Mouse (Mus musculus) central nervous system, embryonic 14 days (tissue): Measurements from ENCODE around the gene Gm4491. TPM values are rescaled to one million over a fixed set of nuclear protein-coding genes. Genes with fewer than 3 reads are reported as not detected.

Source experiments
- polyA plus RNA-seq: library from polyadenylated mRNA; depleted of rRNA; stranded (reverse); fragments of >200 nt; gene quantifications from 2 replicates; pipeline ENCODE4 v1.2.3, GENCODE M21; 2012; rRNA removed

Gm4491 gene
- polyA plus RNA-seq, result 0.04 and 0.07 TPM in 2 replicates

GRCm38 (mm10) chr14:57115823-57116544, at the start of gene Gm4491:
TSS of gene Gm4491 (minus strand) at chr14:57115883.

GRCm38 (mm10) chr14:57133161-57133661, 17.5 kb upstream of the Gm4491 start, which contains the start of gene Gjb6:
TSS of gene Gjb6 (minus strand) at chr14:57133611.

GRCm38 (mm10) chr14:57104106-57105023, 11.3 kb downstream of the Gm4491 start, which contains the start of gene Gjb2:
TSS of gene Gjb2 (minus strand) at chr14:57104702.

Other genes with a start within 250 kb of the Gm4491 start
- 69.8 and 80.7 TPM in 2 replicates for gene Zmym2, start 229.2 kb downstream of the Gm4491 start, polyA plus RNA-seq
- 0.34 and 1.1 TPM in 2 replicates for gene Gja3, start 57.8 kb downstream of the Gm4491 start, polyA plus RNA-seq
- gene Gjb2, start 11.2 kb downstream of the Gm4491 start, polyA plus RNA-seq, result 5.9 and 12.7 TPM in 2 replicates
- 9.4 and 15.4 TPM in 2 replicates for gene Gjb6, start 17.7 kb upstream of the Gm4491 start, polyA plus RNA-seq